Comparison of ENCODE assay signal across 28 mouse cellular contexts in the genomic region with DNA sequence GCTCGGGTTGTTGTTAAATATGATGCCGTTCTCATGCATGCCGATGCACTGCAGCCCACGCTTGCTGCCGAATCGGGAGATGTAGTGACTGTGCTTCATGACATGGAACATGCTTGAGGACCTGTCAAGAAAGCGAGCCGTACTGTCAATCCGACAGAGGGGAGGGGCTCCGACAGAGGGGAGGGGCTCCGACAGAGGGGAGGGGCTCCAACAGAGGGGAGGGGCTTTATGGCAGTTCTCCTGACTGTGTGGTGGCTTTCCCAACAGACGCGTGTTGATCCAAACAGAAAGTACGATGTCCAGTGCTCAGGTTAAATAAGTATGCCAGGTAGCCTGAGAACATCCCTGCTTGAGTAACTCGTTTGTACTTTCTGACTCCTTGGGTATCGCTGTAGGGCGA.
DNase-seq lines count a peak whose midpoint lies in the region; ATAC-seq lines count a peak whose summit lies in the region.
"Had no signal": no experiment of that assay in that cellular context is flagged by ENCODE, and none has a peak within 500 bp of the region (broad histone marks: within the 10 kb centered on the region; RNA-seq: fewer than 3 reads in every experiment).

No protein-coding gene starts in this region.

- 60% methylated on average over 17 of the region's 17 CpGs for WGBS in embryonic facial prominence, embryonic 13.5 days
- 76% methylated on average over 17 of the region's 17 CpGs for WGBS in embryonic facial prominence, embryonic 10.5 days

- peaks cover 4% of the 10 kb centered on the region; the same call in 1 of the 2 replicates for H3K4me1 ChIP-seq in embryonic facial prominence, embryonic 13.5 days
- H3K4me1 ChIP-seq in embryonic facial prominence, embryonic 10.5 days = no peaks in the 10 kb centered on the region
- H3K4me1 ChIP-seq: heart, embryonic 12.5 days; heart, embryonic 15.5 days had no signal

- no peak for ATAC-seq in embryonic facial prominence, embryonic 13.5 days (ENCODE audit: insufficient number of reproducible peaks, insufficient read depth, low FRiP score, low TSS enrichment, low read depth)
- ATAC-seq: activated CD4-positive, CD25-positive, alpha-beta regulatory T cell, adult 4 months; forebrain, embryonic 14.5 days; forebrain, postnatal 0 days; hindbrain, postnatal 0 days; inflammation-experienced regulatory T-cells, adult 6 months; intestine, embryonic 16.5 days; Patski had no signal

- no peaks in the 10 kb centered on the region for H3K36me3 ChIP-seq in embryonic facial prominence, embryonic 13.5 days
- H3K36me3 ChIP-seq in embryonic facial prominence, embryonic 10.5 days (replicated peaks) = no peaks in the 10 kb centered on the region
- H3K36me3 ChIP-seq: G1E; heart, embryonic 12.5 days; heart, embryonic 15.5 days had no signal

- H3K9ac ChIP-seq in embryonic facial prominence, embryonic 13.5 days = no peak overlapping the region
- H3K9ac ChIP-seq: forebrain, postnatal 0 days; heart, embryonic 12.5 days; heart, embryonic 15.5 days; hindbrain, embryonic 14.5 days had no signal

- no peak overlapping the region for H3K27ac ChIP-seq in embryonic facial prominence, embryonic 13.5 days
- H3K27ac ChIP-seq in embryonic facial prominence, embryonic 10.5 days (replicated peaks) = no peak overlapping the region
- H3K27ac ChIP-seq: gastrocnemius, adult 2 months; heart, embryonic 15.5 days; hindbrain, embryonic 14.5 days; hindbrain, postnatal 0 days had no signal

- no peaks in the 10 kb centered on the region for H3K9me3 ChIP-seq in embryonic facial prominence, embryonic 13.5 days
- no peaks in the 10 kb centered on the region for H3K9me3 ChIP-seq in embryonic facial prominence, embryonic 10.5 days
- H3K9me3 ChIP-seq: G1E; heart, embryonic 12.5 days; heart, embryonic 15.5 days had no signal

- no peaks in the 10 kb centered on the region for H3K27me3 ChIP-seq in embryonic facial prominence, embryonic 13.5 days
- no peaks in the 10 kb centered on the region for H3K27me3 ChIP-seq in embryonic facial prominence, embryonic 10.5 days (replicated peaks; ENCODE audit: low read depth, poor library complexity, severe bottlenecking)
- H3K27me3 ChIP-seq: heart, embryonic 15.5 days had no signal

- DNase-seq in embryonic facial prominence, embryonic 10.5 days (ENCODE audit: low spot score) = no peak
- DNase-seq in thymus, postnatal 4 days = peak; percentile 8
- DNase-seq in thymus, postnatal 10 days (ENCODE audit: low spot score in 2 of 2) = no peak
- peak; percentile 13 for DNase-seq in testis, postnatal 14 days (ENCODE audit: low spot score)
- DNase-seq in lung, postnatal 4 days = no peak
- DNase-seq: adrenal gland, postnatal 10 days; adrenal gland, postnatal 36 days; cerebellum, adult 11 months; cerebellum, adult 2 months; cerebellum, adult 9-11 months; cerebellum, postnatal 25 days; forebrain, postnatal 0 days; gastrocnemius, adult 2 months; gastrocnemius, postnatal 14 days; heart, adult 18-20 months; heart, postnatal 10 days; heart, postnatal 4 days had no signal

- peak overlapping the region; percentile 36 for H3K4me2 ChIP-seq in embryonic facial prominence, embryonic 13.5 days
- H3K4me2 ChIP-seq: heart, embryonic 12.5 days; heart, embryonic 15.5 days; hindbrain, embryonic 14.5 days had no signal

- H3K4me3 ChIP-seq in embryonic facial prominence, embryonic 13.5 days = no peak overlapping the region
- H3K4me3 ChIP-seq in embryonic facial prominence, embryonic 10.5 days = no peak overlapping the region
- H3K4me3 ChIP-seq: gastrocnemius, adult 2 months; heart, embryonic 12.5 days; heart, embryonic 15.5 days had no signal

Comparison
In these comparisons a context has a peak if more than half of its experiments do, and no peak if none do; other contexts are left out.
1. DNase-seq: peak in thymus, postnatal 4 days (single experiment) and testis, postnatal 14 days (single experiment); none in embryonic facial prominence, embryonic 10.5 days (single experiment), thymus, postnatal 10 days (0 of 2) and lung, postnatal 4 days (0 of 2).